Mouse (Mus musculus): ENCODE measurements around the gene Vmn1r11. TPM values are rescaled to one million over a fixed set of nuclear protein-coding genes. Genes with fewer than 3 reads are reported as not detected.

The Vmn1r11 gene
- polyA plus RNA-seq (2012; fragmentation: generic; extraction: Trizol) = not detected

DNA sequence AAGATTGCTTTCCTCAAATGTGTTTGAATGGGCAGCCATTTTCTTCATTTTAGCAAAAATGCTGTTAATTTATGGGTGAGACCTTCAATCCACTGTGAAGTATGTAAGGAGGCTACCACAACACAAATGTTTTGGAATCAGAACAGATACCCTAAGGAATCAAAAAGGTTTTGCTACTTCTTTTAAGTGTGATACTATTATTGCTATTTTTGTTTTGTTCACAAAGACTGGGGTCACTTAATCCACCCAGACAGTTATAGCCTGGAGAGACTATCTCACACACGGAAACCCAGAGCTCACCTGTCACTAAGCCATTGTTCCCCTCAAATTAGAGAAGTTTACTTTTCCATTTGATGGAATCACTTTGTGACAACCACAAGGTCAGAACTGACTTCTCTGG, at the start of gene Vmn1r11:
Gene Vmn1r11 (plus strand): TSS at position 301 of the 400 bp plus-strand sequence.

DNA sequence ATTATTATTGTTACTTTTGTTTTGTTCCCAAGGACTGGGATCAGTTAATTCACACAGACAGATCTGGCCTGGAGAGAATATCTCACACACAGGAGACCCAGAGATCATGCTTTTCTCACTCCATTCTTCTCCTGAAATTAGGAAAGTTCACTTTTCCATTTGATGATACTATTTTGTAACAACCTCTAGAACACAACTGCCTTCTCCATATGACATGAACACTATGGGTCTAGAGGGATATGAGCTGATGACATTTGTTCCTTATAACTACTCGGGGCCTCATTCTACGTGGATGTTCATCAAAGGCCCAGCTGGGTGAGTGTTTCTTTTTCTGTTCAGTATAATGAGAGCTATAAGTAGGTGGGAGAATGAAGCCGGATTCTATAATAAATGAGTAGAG, 24.1 kb upstream of the Vmn1r11 start, which contains the start of gene Vmn1r10:
Gene Vmn1r10 (plus strand): TSS at position 301 of the 400 bp plus-strand sequence.

GRCm38 (mm10) chr6:57156619-57157018, 23.4 kb downstream of the Vmn1r11 start, which contains the start of gene Vmn1r12:
TSS of gene Vmn1r12 (plus strand) at chr6:57156919.

Other genes starting within 250 kb of the Vmn1r11 start
- 10 to 100 TPM in 1 of 2 experiments, 1 to 10 TPM in 1; 1.4 to 10.6 TPM for gene Nt5c3, start 209.5 kb upstream of the Vmn1r11 start, polyA plus RNA-seq (2012; fragmentation: generic; extraction: Trizol)
- under 1 TPM; 0.01 to 0.24 TPM for gene Vmn1r4, start 209.4 kb upstream of the Vmn1r11 start, polyA plus RNA-seq (2012; fragmentation: generic; extraction: Trizol)
- not detected for gene Vmn1r5, start 163.2 kb upstream of the Vmn1r11 start, polyA plus RNA-seq (2012; fragmentation: generic; extraction: Trizol)
- gene Vmn1r6, start 136.2 kb upstream of the Vmn1r11 start, polyA plus RNA-seq (2012; fragmentation: generic; extraction: Trizol) = not detected
- not detected for gene Vmn1r7, start 108.1 kb upstream of the Vmn1r11 start, polyA plus RNA-seq (2012; fragmentation: generic; extraction: Trizol)
- not detected for gene Vmn1r8, start 101.2 kb upstream of the Vmn1r11 start, polyA plus RNA-seq (2012; fragmentation: generic; extraction: Trizol)
- not detected for gene Vmn1r9, start 66.7 kb upstream of the Vmn1r11 start, polyA plus RNA-seq (2012; fragmentation: generic; extraction: Trizol)
- gene Vmn1r10, start 24.0 kb upstream of the Vmn1r11 start, polyA plus RNA-seq (2012; fragmentation: generic; extraction: Trizol) = not detected
- not detected for gene Vmn1r12, start 23.5 kb downstream of the Vmn1r11 start, polyA plus RNA-seq (2012; fragmentation: generic; extraction: Trizol)
- gene Vmn1r13, start 69.8 kb downstream of the Vmn1r11 start, polyA plus RNA-seq (2012; fragmentation: generic; extraction: Trizol) = not detected
- not detected for gene Vmn1r14, start 98.2 kb downstream of the Vmn1r11 start, polyA plus RNA-seq (2012; fragmentation: generic; extraction: Trizol)
- not detected for gene Vmn1r15, start 124.5 kb downstream of the Vmn1r11 start, polyA plus RNA-seq (2012; fragmentation: generic; extraction: Trizol)
- gene Vmn1r16, start 196.0 kb downstream of the Vmn1r11 start, polyA plus RNA-seq (2012; fragmentation: generic; extraction: Trizol) = not detected
- not detected for gene Vmn1r17, start 230.3 kb downstream of the Vmn1r11 start, polyA plus RNA-seq (2012; fragmentation: generic; extraction: Trizol)

Data from C3H10T1/2 (cell line).